8 mouse cellular contexts compared by ENCODE assay signal in genomic region chr4:114986211-114986590, GRCm38 (mm10). TPM values are rescaled to one million over a fixed set of nuclear protein-coding genes. Genes with fewer than 3 reads are reported as not detected.
DNase-seq lines count a peak whose midpoint lies in the region; ATAC-seq and TF ChIP-seq lines count a peak whose summit lies in the region.

No protein-coding gene starts in this region.

- H3K27me3 ChIP-seq in heart, embryonic 14.5 days (ENCODE audit: control insufficient read depth, insufficient read depth, low read length) = peaks cover 2% of the 10 kb centered on the region; the same call in 1 of the 2 replicates
- no peaks in the 10 kb centered on the region for H3K27me3 ChIP-seq in G1E (ENCODE audit: insufficient read depth, low read length)
- no peaks in the 10 kb centered on the region for H3K27me3 ChIP-seq in forebrain, embryonic 13.5 days
- no peaks in the 10 kb centered on the region for H3K27me3 ChIP-seq in liver, embryonic 13.5 days
- H3K27me3 ChIP-seq in stomach, embryonic 15.5 days (replicated peaks) = no peaks in the 10 kb centered on the region

- H3K4me3 ChIP-seq in heart, embryonic 14.5 days (ENCODE audit: control insufficient read depth in 1 of 2, insufficient read depth in 1 of 2, low read depth in 1 of 2, low read length in 2 of 2) = peak overlapping the region; percentile 87 to 94
- peak overlapping the region; percentile 95 for H3K4me3 ChIP-seq in G1E (ENCODE audit: low read depth, low read length)
- peak overlapping the region; percentile 78 for H3K4me3 ChIP-seq in forebrain, embryonic 13.5 days
- H3K4me3 ChIP-seq in liver, embryonic 13.5 days (replicated peaks) = peak overlapping the region; percentile 92
- peak overlapping the region; percentile 90 for H3K4me3 ChIP-seq in stomach, embryonic 15.5 days (replicated peaks)

- no peaks in the 10 kb centered on the region for H3K9me3 ChIP-seq in heart, embryonic 14.5 days (ENCODE audit: control insufficient read depth, low read length)
- no peaks in the 10 kb centered on the region for H3K9me3 ChIP-seq in G1E (replicated peaks)
- no peaks in the 10 kb centered on the region for H3K9me3 ChIP-seq in forebrain, embryonic 13.5 days (replicated peaks)
- H3K9me3 ChIP-seq in liver, embryonic 13.5 days (replicated peaks) = no peaks in the 10 kb centered on the region
- no peaks in the 10 kb centered on the region for H3K9me3 ChIP-seq in stomach, embryonic 15.5 days

- peak overlapping the region; percentile 99 to 100 for H3K27ac ChIP-seq in heart, embryonic 14.5 days (replicated peaks in 1 of 2; ENCODE audit: control insufficient read depth in 1 of 2, insufficient read depth in 1 of 2, low read depth in 2 of 2, low read length in 2 of 2)
- peak overlapping the region; percentile 100 for H3K27ac ChIP-seq in forebrain, embryonic 13.5 days
- H3K27ac ChIP-seq in liver, embryonic 13.5 days = peak overlapping the region; percentile 99
- H3K27ac ChIP-seq in stomach, embryonic 15.5 days = peak overlapping the region; percentile 100

- TF ChIP-seq CTCF in G1E (IDR thresholded peaks at IDR 0.05; ENCODE audit: low read depth, low read length) = no peak

- WGBS in heart, embryonic 14.5 days = 2% methylated on average over 8 of the region's 8 CpGs
- under 1% methylated on average over 8 of the region's 8 CpGs for WGBS in forebrain, embryonic 13.5 days
- under 1% methylated on average over 8 of the region's 8 CpGs for WGBS in liver, embryonic 13.5 days (ENCODE audit: insufficient replicate concordance)
- 0% methylated on average over 8 of the region's 8 CpGs for WGBS in stomach, embryonic 15.5 days

- DNase-seq in heart, adult 9 months (ENCODE audit: low spot score in 2 of 2) = no peak
- DNase-seq in G1E (ENCODE audit: low spot score) = no peak
- no peak for DNase-seq in liver, embryonic 13.5 days
- no peak for DNase-seq in cerebellum, adult 18-20 months

- H3K36me3 ChIP-seq in heart, embryonic 14.5 days (ENCODE audit: control insufficient read depth, insufficient read depth, low read length) = no peaks in the 10 kb centered on the region
- peaks cover 11% of the 10 kb centered on the region for H3K36me3 ChIP-seq in G1E (replicated peaks)
- no peaks in the 10 kb centered on the region for H3K36me3 ChIP-seq in forebrain, embryonic 13.5 days (ENCODE audit: poor library complexity, severe bottlenecking)
- no peaks in the 10 kb centered on the region for H3K36me3 ChIP-seq in liver, embryonic 13.5 days
- H3K36me3 ChIP-seq in stomach, embryonic 15.5 days = no peaks in the 10 kb centered on the region

- peak overlapping the region; percentile 72 for H3K4me2 ChIP-seq in heart, embryonic 14.5 days (ENCODE audit: low read length)
- peak overlapping the region; percentile 80 for H3K4me2 ChIP-seq in forebrain, embryonic 13.5 days
- peak overlapping the region; percentile 80 for H3K4me2 ChIP-seq in liver, embryonic 13.5 days
- peak overlapping the region; percentile 67 for H3K4me2 ChIP-seq in stomach, embryonic 15.5 days

- peak overlapping the region; percentile 95 for H3K9ac ChIP-seq in heart, embryonic 14.5 days (ENCODE audit: low read length)
- H3K9ac ChIP-seq in forebrain, embryonic 13.5 days = peak overlapping the region; percentile 87
- peak overlapping the region; percentile 95 for H3K9ac ChIP-seq in liver, embryonic 13.5 days
- peak overlapping the region; percentile 87 for H3K9ac ChIP-seq in stomach, embryonic 15.5 days

- peaks cover 0 to 8% of the 10 kb centered on the region in 2 experiments; a peak in 2 of 4 replicates for H3K4me1 ChIP-seq in heart, embryonic 14.5 days (ENCODE audit: control insufficient read depth in 2 of 2, insufficient read depth in 2 of 2, low read length in 2 of 2)
- peaks cover 30% of the 10 kb centered on the region for H3K4me1 ChIP-seq in G1E (ENCODE audit: insufficient read depth, low read depth, low read length)
- peaks cover 25% of the 10 kb centered on the region for H3K4me1 ChIP-seq in forebrain, embryonic 13.5 days
- peaks cover 38% of the 10 kb centered on the region for H3K4me1 ChIP-seq in liver, embryonic 13.5 days (replicated peaks)
- no peaks in the 10 kb centered on the region; the same call in 1 of the 2 replicates for H3K4me1 ChIP-seq in stomach, embryonic 15.5 days

- ATAC-seq in heart, embryonic 14.5 days (ENCODE audit: insufficient number of reproducible peaks, insufficient read depth, low FRiP score, low read depth) = 0 out of 2 replicates have a peak, but pooled peaks have one; percentile 11
- 0 out of 2 replicates have a peak, but pooled peaks have one; percentile 1 for ATAC-seq in G1E (ENCODE audit: extremely low read depth, insufficient number of reproducible peaks, low FRiP score, poor library complexity, severe bottlenecking)
- peak; percentile 54 for ATAC-seq in forebrain, embryonic 13.5 days
- peak; percentile 20 for ATAC-seq in liver, embryonic 13.5 days (ENCODE audit: low read depth)
- ATAC-seq in stomach, embryonic 15.5 days (ENCODE audit: insufficient read depth, low FRiP score, low read depth) = peak; percentile 32; the same call in 1 of the 2 replicates
- no peak for ATAC-seq in activated CD4-positive, CD25-positive, alpha-beta regulatory T cell, adult 4 months

RNA-seq across cellular contexts. Expression of gene Cmpk1, which starts 0.8 kb away (rescaled TPM):
- polyA plus RNA-seq in heart, embryonic 14.5 days (2014; fragmentation: Nextera tagmentation; extraction: Ambion mirVana) = 59.4 and 64.8 TPM in 2 replicates
- 27.8 and 47.3 TPM in 2 replicates for total RNA-seq in G1E (2014; fragmentation: Nextera tagmentation)
- 104 and 132 TPM in 2 replicates for total RNA-seq in G1E (2017)
- polyA plus RNA-seq in G1E (2012) = 39.9 TPM in 2 replicates
- 119 and 133 TPM in 2 replicates for polyA plus RNA-seq in forebrain, embryonic 13.5 days (2015; fragmentation: Nextera tagmentation; extraction: Ambion mirVana)
- polyA plus RNA-seq in liver, embryonic 13.5 days (2015; fragmentation: Nextera tagmentation; extraction: Ambion mirVana) = 72.8 and 90.4 TPM in 2 replicates
- polyA plus RNA-seq in stomach, embryonic 15.5 days (2015; fragmentation: Nextera tagmentation; extraction: Ambion mirVana) = 117 and 122 TPM in 2 replicates
- polyA plus RNA-seq in activated CD4-positive, CD25-positive, alpha-beta regulatory T cell, adult 4 months (2017; shearing (Covaris generic)) = 10 to 100 TPM; 81.9 to 83.6 TPM

RNA-seq across cellular contexts. Expression of gene Stil, which starts 13.8 kb away (rescaled TPM):
- polyA plus RNA-seq in heart, embryonic 14.5 days (2014; fragmentation: Nextera tagmentation; extraction: Ambion mirVana) = 9.8 and 11.1 TPM in 2 replicates
- 93.1 and 94.3 TPM in 2 replicates for total RNA-seq in G1E (2014; fragmentation: Nextera tagmentation)
- 19.9 and 26.0 TPM in 2 replicates for total RNA-seq in G1E (2017)
- polyA plus RNA-seq in G1E (2012) = 2.8 and 4.0 TPM in 2 replicates
- polyA plus RNA-seq in forebrain, embryonic 13.5 days (2015; fragmentation: Nextera tagmentation; extraction: Ambion mirVana) = 12.6 and 12.8 TPM in 2 replicates
- 8.3 and 11.8 TPM in 2 replicates for polyA plus RNA-seq in liver, embryonic 13.5 days (2015; fragmentation: Nextera tagmentation; extraction: Ambion mirVana)
- polyA plus RNA-seq in stomach, embryonic 15.5 days (2015; fragmentation: Nextera tagmentation; extraction: Ambion mirVana) = 9.9 and 10.9 TPM in 2 replicates
- 1 to 10 TPM; 6.0 to 6.7 TPM for polyA plus RNA-seq in activated CD4-positive, CD25-positive, alpha-beta regulatory T cell, adult 4 months (2017; shearing (Covaris generic))
